Mouse (Mus musculus): ENCODE data around the gene Gpr179. TPM values are rescaled to one million over a fixed set of nuclear protein-coding genes. Genes with fewer than 3 reads are reported as not detected.
A peak's percentile ranks its signal among the peaks of the same experiment; 100 is the strongest.
"Not testable (repeated sequence)": the region's sequence is repeated elsewhere in the genome, so short reads cannot be mapped to it uniquely, and the experiment has no call there.

Gene Gpr179
- polyA plus RNA-seq, 1 experiment = 0.62 TPM

GRCm38 (mm10) chr11:97314751-97315503 is 37.0 kb downstream of the Gpr179 start:
- no peak overlapping the region for H3K27ac ChIP-seq (ENCODE audit: insufficient read depth, low read length)
- WGBS = 43% methylated on average over 8 of the region's 8 CpGs

GRCm38 (mm10) chr11:97314110-97314509 is 37.8 kb downstream of the Gpr179 start:
- DNase-seq = no peak
- Histone ChIP-seq H3K27me3 (ENCODE audit: control insufficient read depth, insufficient read depth, low read length) (no peaks in the 10 kb centered on the region), H3K27ac (ENCODE audit: insufficient read depth, low read length) (no peak overlapping the region), H3K4me1 (ENCODE audit: control insufficient read depth, insufficient read depth, low read length) (0 out of 2 replicates have a peak, but pooled peaks cover 4% of the 10 kb centered on the region), H3K4me3 (replicated peaks; ENCODE audit: insufficient read depth, low read depth, low read length) (no peak overlapping the region)
- WGBS = 88% methylated on average over 3 of the region's 3 CpGs
- TF ChIP-seq CTCF (IDR thresholded peaks at IDR 0.05; ENCODE audit: borderline replicate concordance, insufficient read depth, low read depth, low read length) (0 out of 2 replicates have a peak, but pooled peaks have one; percentile 13), POLR2A (IDR thresholded peaks at IDR 0.05; ENCODE audit: borderline replicate concordance, insufficient read depth, low read length) (no peak)

More at GRCm38 (mm10) chr11:97314751-97315503, 37.0 kb downstream of the Gpr179 start:
- peak overlapping the region; percentile 14 for H3K4me3 ChIP-seq (replicated peaks; ENCODE audit: insufficient read depth, low read depth, low read length)
- no peak for DNase-seq
- H3K4me1 ChIP-seq (ENCODE audit: control insufficient read depth, insufficient read depth, low read length) = 0 out of 2 replicates have a peak, but pooled peaks cover 4% of the 10 kb centered on the region
- no peaks in the 10 kb centered on the region for H3K27me3 ChIP-seq (ENCODE audit: control insufficient read depth, insufficient read depth, low read length)
- TF ChIP-seq CTCF (IDR thresholded peaks at IDR 0.05; ENCODE audit: borderline replicate concordance, insufficient read depth, low read depth, low read length) = no peak
- no peak for TF ChIP-seq POLR2A (IDR thresholded peaks at IDR 0.05; ENCODE audit: borderline replicate concordance, insufficient read depth, low read length)

GRCm38 (mm10) chr11:97312871-97313270 is 39.0 kb downstream of the Gpr179 start:
- not testable (repeated sequence) for DNase-seq; H3K4me1 ChIP-seq (ENCODE audit: control insufficient read depth, insufficient read depth, low read length); H3K27ac ChIP-seq (ENCODE audit: insufficient read depth, low read length); H3K4me3 ChIP-seq (replicated peaks; ENCODE audit: insufficient read depth, low read depth, low read length); H3K27me3 ChIP-seq (ENCODE audit: control insufficient read depth, insufficient read depth, low read length)
- 97% methylated on average over 1 of the region's 1 CpGs for WGBS

- no peaks in the 10 kb centered on the region for H3K27me3 ChIP-seq (ENCODE audit: control insufficient read depth, insufficient read depth, low read length)
- 0 out of 2 replicates have a peak, but pooled peaks cover 4% of the 10 kb centered on the region for H3K4me1 ChIP-seq (ENCODE audit: control insufficient read depth, insufficient read depth, low read length)
- H3K4me3 ChIP-seq (replicated peaks; ENCODE audit: insufficient read depth, low read depth, low read length) = peak overlapping the region; percentile 49
- peak in 1 of 2 experiments; percentile 44 for DNase-seq
- WGBS = 14% methylated on average over 18 of the region's 18 CpGs
- H3K27ac ChIP-seq (ENCODE audit: insufficient read depth, low read length) = 0 out of 2 replicates have a peak overlapping the region, but pooled peaks have one; percentile 16
- TF ChIP-seq POLR2A (IDR thresholded peaks at IDR 0.05; ENCODE audit: borderline replicate concordance, insufficient read depth, low read length) (no peak), CTCF (IDR thresholded peaks at IDR 0.05; ENCODE audit: borderline replicate concordance, insufficient read depth, low read depth, low read length) (no peak)
Observed at GRCm38 (mm10) chr11:97310895-97311631, 40.8 kb downstream of the Gpr179 start.

GRCm38 (mm10) chr11:97309911-97310571 is 41.8 kb downstream of the Gpr179 start:
- DNase-seq = peak; percentile 84 to 86
- under 1% methylated on average over 25 of the region's 25 CpGs for WGBS
- H3K4me3 ChIP-seq (replicated peaks; ENCODE audit: insufficient read depth, low read depth, low read length) = peak overlapping the region; percentile 67
- H3K27ac ChIP-seq (ENCODE audit: insufficient read depth, low read length) = peak overlapping the region; percentile 29; the same call in 1 of the 2 replicates
- TF ChIP-seq CTCF (IDR thresholded peaks at IDR 0.05; ENCODE audit: borderline replicate concordance, insufficient read depth, low read depth, low read length) = peak; percentile 85
- no peak for TF ChIP-seq POLR2A (IDR thresholded peaks at IDR 0.05; ENCODE audit: borderline replicate concordance, insufficient read depth, low read length)
- no peaks in the 10 kb centered on the region for H3K27me3 ChIP-seq (ENCODE audit: control insufficient read depth, insufficient read depth, low read length)
- H3K4me1 ChIP-seq (ENCODE audit: control insufficient read depth, insufficient read depth, low read length) = 0 out of 2 replicates have a peak, but pooled peaks cover 4% of the 10 kb centered on the region

- Histone ChIP-seq H3K4me3 (replicated peaks; ENCODE audit: insufficient read depth, low read depth, low read length) (peak overlapping the region; percentile 67), H3K27ac (ENCODE audit: insufficient read depth, low read length) (peak overlapping the region; percentile 29; the same call in 1 of the 2 replicates), H3K4me1 (ENCODE audit: control insufficient read depth, insufficient read depth, low read length) (0 out of 2 replicates have a peak, but pooled peaks cover 4% of the 10 kb centered on the region), H3K27me3 (ENCODE audit: control insufficient read depth, insufficient read depth, low read length) (no peaks in the 10 kb centered on the region)
- 2% methylated on average over 9 of the region's 9 CpGs for WGBS
- peak; percentile 57 to 66 for DNase-seq
- TF ChIP-seq POLR2A (IDR thresholded peaks at IDR 0.05; ENCODE audit: borderline replicate concordance, insufficient read depth, low read length) = no peak
- TF ChIP-seq CTCF (IDR thresholded peaks at IDR 0.05; ENCODE audit: borderline replicate concordance, insufficient read depth, low read depth, low read length) = no peak
Observed at GRCm38 (mm10) chr11:97309451-97309836, 42.4 kb downstream of the Gpr179 start.

GRCm38 (mm10) chr11:97308806-97309450 is 42.9 kb downstream of the Gpr179 start:
- Histone ChIP-seq H3K4me1 (ENCODE audit: control insufficient read depth, insufficient read depth, low read length) (0 out of 2 replicates have a peak, but pooled peaks cover 4% of the 10 kb centered on the region), H3K27me3 (ENCODE audit: control insufficient read depth, insufficient read depth, low read length) (no peaks in the 10 kb centered on the region), H3K4me3 (replicated peaks; ENCODE audit: insufficient read depth, low read depth, low read length) (no peak overlapping the region), H3K27ac (ENCODE audit: insufficient read depth, low read length) (no peak overlapping the region)
- TF ChIP-seq POLR2A (IDR thresholded peaks at IDR 0.05; ENCODE audit: borderline replicate concordance, insufficient read depth, low read length) = no peak
- no peak for TF ChIP-seq CTCF (IDR thresholded peaks at IDR 0.05; ENCODE audit: borderline replicate concordance, insufficient read depth, low read depth, low read length)
- 66% methylated on average over 3 of the region's 3 CpGs for WGBS
- DNase-seq = no peak
